Mouse (Mus musculus) limb, embryonic 12.5 days (tissue): ENCODE data around the gene Pmepa1. TPM values are rescaled to one million over a fixed set of nuclear protein-coding genes. Genes with fewer than 3 reads are reported as not detected.

Experiments used
- ATAC-seq: fragments of 200-750 bp; cut with Nextera tagmentation; 2 replicates; pipeline ENCODE4 v1.8.0; 2017; ENCODE audit warnings: low read depth, moderate TSS enrichment; ENCODE audit not compliant: insufficient number of reproducible peaks, insufficient read depth, low FRiP score, low TSS enrichment
- H3K27ac ChIP-seq: fragments of 300-500 bp; sonication (generic); 2 replicates; pipeline ENCODE4 v1.5.1; 2016; ENCODE audit warnings: mild to moderate bottlenecking, moderate library complexity
- H3K27me3 ChIP-seq: fragments of 300-500 bp; sonication (generic); 2 replicates; pipeline ENCODE4 v1.6.1; 2016; ENCODE audit warnings: mild to moderate bottlenecking, moderate library complexity
- H3K36me3 ChIP-seq: fragments of 300-500 bp; sonication (generic); 2 replicates; pipeline ENCODE4 v1.6.1; 2016; ENCODE audit warnings: mild to moderate bottlenecking, moderate library complexity
- H3K4me1 ChIP-seq: fragments of 300-500 bp; sonication (generic); replicated peaks from 2 replicates; pipeline ENCODE4 v1.6.1; 2016
- H3K4me2 ChIP-seq: fragments of 300-500 bp; sonication (generic); 2 replicates; pipeline ENCODE4 v1.6.1; 2016; ENCODE audit warnings: mild to moderate bottlenecking, moderate library complexity
- H3K4me3 ChIP-seq: fragments of 300-500 bp; sonication (generic); replicated peaks from 2 replicates; pipeline ENCODE4 v1.5.1; 2016; ENCODE audit warnings: mild to moderate bottlenecking
- H3K9ac ChIP-seq: fragments of 300-500 bp; sonication (generic); replicated peaks from 2 replicates; pipeline ENCODE4 v1.6.1; 2016; ENCODE audit warnings: mild to moderate bottlenecking, moderate library complexity
- H3K9me3 ChIP-seq: fragments of 300-500 bp; sonication (generic); 2 replicates; pipeline ENCODE4 v1.6.1; 2016; ENCODE audit warnings: mild to moderate bottlenecking, moderate library complexity
- WGBS: fragments of 180-500 bp; shearing (Covaris S2); methylation state at CpG from one replicate; pipeline ENCODE4 v1.1.7; 2016; 5-methylcytosine and 5-hydroxymethylcytosine counted together
- polyA plus RNA-seq: library from polyadenylated mRNA; unstranded; fragments of >200 nt; fragmentation: Nextera tagmentation; extraction: Ambion mirVana; gene quantifications from 2 replicates; pipeline ENCODE4 v1.2.1, GENCODE M21; 2016

Pmepa1 gene
- polyA plus RNA-seq, 1 experiment from 2014 or later = 4.0 TPM

GRCm38 (mm10) chr2:173293042-173293441 lies 16.7 kb upstream of the Pmepa1 start:
- Histone ChIP-seq H3K36me3 (no peaks in the 10 kb centered on the region), H3K4me3 (no peak overlapping the region), H3K4me2 (no peak overlapping the region), H3K27me3 (no peaks in the 10 kb centered on the region), H3K4me1 (no peaks in the 10 kb centered on the region), H3K9ac (no peak overlapping the region), H3K9me3 (no peaks in the 10 kb centered on the region), H3K27ac (no peak overlapping the region)
- WGBS = 77% methylated on average over 6 of the region's 6 CpGs
- no peak for ATAC-seq

GRCm38 (mm10) chr2:173292551-173292950 lies 16.2 kb upstream of the Pmepa1 start:
- Histone ChIP-seq H3K4me3 (no peak overlapping the region), H3K4me2 (no peak overlapping the region), H3K36me3 (no peaks in the 10 kb centered on the region), H3K9me3 (no peaks in the 10 kb centered on the region), H3K4me1 (no peaks in the 10 kb centered on the region), H3K9ac (no peak overlapping the region), H3K27ac (no peak overlapping the region), H3K27me3 (no peaks in the 10 kb centered on the region)
- no peak for ATAC-seq
- 92% methylated on average over 2 of the region's 2 CpGs for WGBS

GRCm38 (mm10) chr2:173290981-173291380 lies 14.6 kb upstream of the Pmepa1 start:
- H3K9me3 ChIP-seq = no peaks in the 10 kb centered on the region
- 95% methylated on average over 11 of the region's 11 CpGs for WGBS
- no peak overlapping the region for H3K4me2 ChIP-seq
- H3K36me3 ChIP-seq = no peaks in the 10 kb centered on the region
- ATAC-seq = no peak
- H3K4me3 ChIP-seq = no peak overlapping the region
- no peaks in the 10 kb centered on the region for H3K27me3 ChIP-seq
- no peaks in the 10 kb centered on the region for H3K4me1 ChIP-seq
- H3K9ac ChIP-seq = no peak overlapping the region
- no peak overlapping the region for H3K27ac ChIP-seq

- Histone ChIP-seq H3K27ac (no peak overlapping the region), H3K4me3 (no peak overlapping the region)
- WGBS = 55% methylated on average over 3 of the region's 3 CpGs
These were observed 13.6 kb upstream of the Pmepa1 start for GRCm38 (mm10) chr2:173289928-173290327.

GRCm38 (mm10) chr2:173285816-173286538 lies 9.6 kb upstream of the Pmepa1 start:
- no peaks in the 10 kb centered on the region for H3K9me3 ChIP-seq
- no peak overlapping the region for H3K27ac ChIP-seq
- H3K36me3 ChIP-seq = no peaks in the 10 kb centered on the region
- H3K9ac ChIP-seq = no peak overlapping the region
- no peak overlapping the region for H3K4me3 ChIP-seq
- ATAC-seq = no peak
- WGBS = 84% methylated on average over 12 of the region's 12 CpGs
- H3K27me3 ChIP-seq = 0 out of 2 replicates have a peak, but pooled peaks cover 4% of the 10 kb centered on the region
- H3K4me2 ChIP-seq = no peak overlapping the region
- peaks cover 14% of the 10 kb centered on the region for H3K4me1 ChIP-seq

More at GRCm38 (mm10) chr2:173289928-173290327, 13.6 kb upstream of the Pmepa1 start:
- Histone ChIP-seq H3K4me2 (no peak overlapping the region), H3K36me3 (no peaks in the 10 kb centered on the region), H3K9ac (no peak overlapping the region), H3K9me3 (no peaks in the 10 kb centered on the region), H3K27me3 (no peaks in the 10 kb centered on the region), H3K4me1 (no peaks in the 10 kb centered on the region)
- ATAC-seq = no peak

- Histone ChIP-seq H3K27ac (no peak overlapping the region), H3K4me1 (peaks cover 15% of the 10 kb centered on the region), H3K4me3 (no peak overlapping the region), H3K9me3 (no peaks in the 10 kb centered on the region), H3K4me2 (no peak overlapping the region), H3K9ac (0 out of 2 replicates have a peak overlapping the region, but pooled peaks have one; percentile 23), H3K36me3 (no peaks in the 10 kb centered on the region), H3K27me3 (peaks cover 4% of the 10 kb centered on the region; the same call in 1 of the 2 replicates)
- 76% methylated on average over 6 of the region's 6 CpGs for WGBS
- ATAC-seq = no peak
These were observed 8.4 kb upstream of the Pmepa1 start for GRCm38 (mm10) chr2:173284771-173285170.

- no peaks in the 10 kb centered on the region for H3K36me3 ChIP-seq
- no peak overlapping the region for H3K4me3 ChIP-seq
- ATAC-seq = no peak
- H3K4me1 ChIP-seq = peaks cover 19% of the 10 kb centered on the region
- no peak overlapping the region for H3K27ac ChIP-seq
- peaks cover 4% of the 10 kb centered on the region; the same call in 1 of the 2 replicates for H3K27me3 ChIP-seq
- H3K4me2 ChIP-seq = no peak overlapping the region
- no peaks in the 10 kb centered on the region for H3K9me3 ChIP-seq
- H3K9ac ChIP-seq = no peak overlapping the region
- WGBS = 87% methylated on average over 8 of the region's 8 CpGs
These were observed 5.9 kb upstream of the Pmepa1 start for GRCm38 (mm10) chr2:173282191-173282590.

- Histone ChIP-seq H3K9ac (no peak overlapping the region), H3K36me3 (no peaks in the 10 kb centered on the region), H3K27ac (0 out of 2 replicates have a peak overlapping the region, but pooled peaks have one; percentile 23), H3K4me1 (peaks cover 24% of the 10 kb centered on the region), H3K27me3 (peaks cover 4% of the 10 kb centered on the region; the same call in 1 of the 2 replicates), H3K4me2 (no peak overlapping the region), H3K9me3 (no peaks in the 10 kb centered on the region), H3K4me3 (no peak overlapping the region)
- 66% methylated on average over 9 of the region's 9 CpGs for WGBS
- no peak for ATAC-seq
These were observed 4.9 kb upstream of the Pmepa1 start for GRCm38 (mm10) chr2:173281021-173281937.

- peaks cover 35% of the 10 kb centered on the region for H3K4me1 ChIP-seq
- ATAC-seq = no peak
- WGBS = 72% methylated on average over 16 of the region's 16 CpGs
- H3K4me3 ChIP-seq = no peak overlapping the region
- no peak overlapping the region for H3K9ac ChIP-seq
- H3K36me3 ChIP-seq = no peaks in the 10 kb centered on the region
- no peak overlapping the region for H3K4me2 ChIP-seq
- H3K9me3 ChIP-seq = no peaks in the 10 kb centered on the region
- H3K27ac ChIP-seq = no peak overlapping the region
- H3K27me3 ChIP-seq = no peaks in the 10 kb centered on the region; the same call in 1 of the 2 replicates
These were observed 2.7 kb upstream of the Pmepa1 start for GRCm38 (mm10) chr2:173278846-173279580.

GRCm38 (mm10) chr2:173276859-173277258 lies 526 bp upstream of the Pmepa1 start:
- 5% methylated on average over 12 of the region's 12 CpGs for WGBS
- H3K4me1 ChIP-seq = peaks cover 49% of the 10 kb centered on the region
- H3K4me3 ChIP-seq = peak overlapping the region; percentile 94
- H3K9me3 ChIP-seq = no peaks in the 10 kb centered on the region
- peak overlapping the region; percentile 91 for H3K27ac ChIP-seq
- H3K9ac ChIP-seq = peak overlapping the region; percentile 97
- peaks cover 3% of the 10 kb centered on the region; the same call in 1 of the 2 replicates for H3K27me3 ChIP-seq
- H3K36me3 ChIP-seq = no peaks in the 10 kb centered on the region
- peak overlapping the region; percentile 69 for H3K4me2 ChIP-seq
- ATAC-seq = peak; percentile 46
